Comparison of ENCODE assay signal across 10 mouse cellular contexts in genomic region chr10:93297774-93298173, GRCm38 (mm10). TPM values are rescaled to one million over a fixed set of nuclear protein-coding genes. Genes with fewer than 3 reads are reported as not detected.
DNase-seq lines count a peak whose midpoint lies in the region; ATAC-seq lines count a peak whose summit lies in the region.
"Had no signal": no experiment of that assay in that cellular context is flagged by ENCODE, and none has a peak within 500 bp of the region (broad histone marks: within the 10 kb centered on the region; RNA-seq: fewer than 3 reads in every experiment).

No protein-coding gene starts in this region.

- no peaks in the 10 kb centered on the region for H3K9me3 ChIP-seq in liver, embryonic 12.5 days (replicated peaks)
- H3K9me3 ChIP-seq in liver, embryonic 11.5 days (ENCODE audit: control insufficient read depth, low read length) = no peaks in the 10 kb centered on the region
- H3K9me3 ChIP-seq: midbrain, embryonic 12.5 days had no signal

- H3K27me3 ChIP-seq in liver, embryonic 12.5 days (replicated peaks) = 0 out of 2 replicates have a peak, but pooled peaks cover 3% of the 10 kb centered on the region
- no peaks in the 10 kb centered on the region for H3K27me3 ChIP-seq in liver, embryonic 11.5 days (replicated peaks; ENCODE audit: control insufficient read depth, insufficient read depth, low read length)
- H3K27me3 ChIP-seq: midbrain, embryonic 12.5 days had no signal

- 0 out of 2 replicates have a peak overlapping the region, but pooled peaks have one; percentile 20 for H3K27ac ChIP-seq in liver, embryonic 12.5 days
- H3K27ac ChIP-seq in liver, embryonic 11.5 days (ENCODE audit: low read depth, low read length) = no peak overlapping the region
- H3K27ac ChIP-seq in brown adipose tissue, adult 24 weeks (replicated peaks; ENCODE audit: low read depth, low read length) = peak overlapping the region; percentile 99
- H3K27ac ChIP-seq: midbrain, embryonic 12.5 days had no signal

- ATAC-seq in liver, embryonic 12.5 days = no peak
- no peak for ATAC-seq in liver, embryonic 11.5 days (replicated peaks; ENCODE audit: low FRiP score)

- H3K36me3 ChIP-seq in liver, embryonic 12.5 days = no peaks in the 10 kb centered on the region
- no peaks in the 10 kb centered on the region for H3K36me3 ChIP-seq in liver, embryonic 11.5 days (ENCODE audit: control insufficient read depth, insufficient read depth, low read length)
- H3K36me3 ChIP-seq: midbrain, embryonic 12.5 days had no signal

- 29% methylated on average over 5 of the region's 5 CpGs for WGBS in liver, embryonic 12.5 days (ENCODE audit: insufficient replicate concordance)
- 34% methylated on average over 5 of the region's 5 CpGs for WGBS in liver, embryonic 11.5 days

- no peak overlapping the region for H3K9ac ChIP-seq in liver, embryonic 12.5 days
- no peak overlapping the region for H3K9ac ChIP-seq in liver, embryonic 11.5 days (ENCODE audit: low read depth, low read length)
- H3K9ac ChIP-seq: midbrain, embryonic 12.5 days had no signal

- DNase-seq in liver, embryonic 11.5 days (ENCODE audit: low spot score) = no peak
- DNase-seq in induced T-regulatory cell, adult 2 months (ENCODE audit: low read depth) = peak; percentile 55
- DNase-seq in lung, postnatal 4 days = peak; percentile 54 to 76
- DNase-seq in frontal cortex, postnatal 10 days (ENCODE audit: low spot score in 2 of 2) = no peak
- DNase-seq in left cerebral cortex, adult 8-10 months (ENCODE audit: low spot score in 2 of 2) = no peak
- no peak for DNase-seq in left cerebral cortex, adult 9 months (ENCODE audit: low spot score in 2 of 2)
- DNase-seq: embryo, embryonic 11 days had no signal

- no peak overlapping the region for H3K4me3 ChIP-seq in liver, embryonic 12.5 days
- no peak overlapping the region for H3K4me3 ChIP-seq in liver, embryonic 11.5 days (ENCODE audit: low read depth, low read length)
- peak overlapping the region; percentile 37; the same call in 1 of the 2 replicates for H3K4me3 ChIP-seq in brown adipose tissue, adult 24 weeks (ENCODE audit: insufficient read depth, low read depth, low read length)
- H3K4me3 ChIP-seq: midbrain, embryonic 12.5 days had no signal

- no peak overlapping the region for H3K4me2 ChIP-seq in liver, embryonic 12.5 days
- no peak overlapping the region for H3K4me2 ChIP-seq in liver, embryonic 11.5 days
- H3K4me2 ChIP-seq: midbrain, embryonic 12.5 days had no signal

- H3K4me1 ChIP-seq in liver, embryonic 12.5 days = no peaks in the 10 kb centered on the region; the same call in none of the 2 replicates
- peaks cover 6% of the 10 kb centered on the region for H3K4me1 ChIP-seq in liver, embryonic 11.5 days (replicated peaks; ENCODE audit: control insufficient read depth, insufficient read depth, low read length)
- peaks cover 42% of the 10 kb centered on the region for H3K4me1 ChIP-seq in brown adipose tissue, adult 24 weeks (ENCODE audit: control insufficient read depth, insufficient read depth, insufficient read length, low read length)

RNA-seq across cellular contexts. Expression of gene Elk3, which starts 13.2 kb away (rescaled TPM):
- 8.6 and 9.6 TPM in 2 replicates for polyA plus RNA-seq in liver, embryonic 12.5 days (2016; fragmentation: Nextera tagmentation; extraction: Ambion mirVana)
- polyA plus RNA-seq in liver, embryonic 11.5 days (2014; fragmentation: Nextera tagmentation; extraction: Ambion mirVana) = 15.9 and 17.6 TPM in 2 replicates
- polyA plus RNA-seq in brown adipose tissue, adult 24 weeks (2012; ENCODE audit: insufficient read depth, insufficient read length, missing spikeins) = 8.0 and 14.4 TPM in 2 replicates
- total RNA-seq in left cerebral cortex, adult 8-10 months (2022) = 10 to 100 TPM in 2 of 4 experiments, 1 to 10 TPM in 2; 7.4 to 12.3 (median 9.6) TPM

Comparison
In these comparisons a context has a peak if more than half of its experiments do, and no peak if none do; other contexts are left out.
1. DNase-seq: peak in induced T-regulatory cell, adult 2 months (single experiment) and lung, postnatal 4 days (2 of 2); none in liver, embryonic 11.5 days (single experiment), frontal cortex, postnatal 10 days (0 of 2), left cerebral cortex, adult 8-10 months (0 of 2) and left cerebral cortex, adult 9 months (0 of 2).